Mouse (Mus musculus): ENCODE results near the gene Rpap2. TPM values are rescaled to one million over a fixed set of nuclear protein-coding genes. Genes with fewer than 3 reads are reported as not detected.

Rpap2 gene
- polyA plus RNA-seq (2016; fragmentation: Nextera tagmentation; extraction: Ambion mirVana), result 17.6 and 21.0 TPM in 2 replicates

DNA sequence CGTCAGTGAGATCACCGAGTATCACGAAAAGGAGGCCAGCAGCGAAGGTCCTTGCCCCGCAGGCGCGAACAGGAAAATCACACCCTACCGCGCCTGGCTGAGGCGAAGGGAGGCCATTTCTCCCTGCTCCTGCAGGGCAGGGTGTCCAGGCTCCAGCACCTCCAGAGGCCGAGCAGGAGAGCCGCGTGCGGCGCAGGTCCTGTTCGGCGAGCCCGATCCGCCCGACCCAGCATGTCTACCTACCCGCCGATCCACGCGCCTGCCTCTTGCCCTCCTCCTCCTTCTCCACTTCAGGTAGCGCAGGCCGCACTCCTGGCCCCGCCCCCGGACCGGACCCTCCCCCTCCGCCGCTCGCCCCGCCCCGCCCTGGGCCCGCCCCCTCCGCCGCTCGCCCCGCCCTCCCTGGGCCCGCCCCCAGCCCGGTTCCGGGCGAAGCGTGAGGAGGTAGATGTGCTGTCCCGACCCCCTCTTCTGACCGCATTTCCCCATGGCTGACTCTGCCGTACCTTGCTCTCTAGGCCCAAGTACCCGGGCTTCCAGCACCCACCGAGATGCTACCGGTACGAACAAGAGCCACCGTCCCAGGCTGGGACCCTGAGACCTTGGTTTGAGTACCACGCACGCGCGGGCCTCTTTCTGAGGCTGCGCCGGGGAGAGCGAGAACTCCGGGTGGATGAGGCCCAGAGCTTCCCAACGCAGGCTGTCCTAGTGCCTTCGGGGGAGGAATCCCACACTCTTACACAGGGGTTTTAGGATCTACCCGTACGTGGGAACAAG, at the start of gene Rpap2, which contains the start of gene Glmn:
Rpap2 (plus strand) TSS at position 73 of the 777 bp plus-strand sequence.
Glmn (minus strand) TSS at position 588 of the 777 bp plus-strand sequence.
- H3K9me3 ChIP-seq, result no peaks in the 10 kb centered on the region
- peak within 1 kb of the TSS; percentile 89 for H3K27ac ChIP-seq
- H3K4me2 ChIP-seq (replicated peaks), result peak within 1 kb of the TSS; percentile 65
- no peaks in the 10 kb centered on the region for H3K27me3 ChIP-seq
- peak within 1 kb of the TSS; percentile 69 for H3K9ac ChIP-seq
- peak; percentile 95 for ATAC-seq (ENCODE audit: insufficient number of reproducible peaks, insufficient read depth, low FRiP score, low TSS enrichment)
- peak within 1 kb of the TSS; percentile 65 for H3K4me3 ChIP-seq
- peaks cover 3% of the 10 kb centered on the region; the same call in 1 of the 2 replicates for H3K4me1 ChIP-seq
- WGBS, result under 1% methylated on average over 51 of the region's 64 CpGs
- peaks cover 15% of the 10 kb centered on the region for H3K36me3 ChIP-seq

DNA sequence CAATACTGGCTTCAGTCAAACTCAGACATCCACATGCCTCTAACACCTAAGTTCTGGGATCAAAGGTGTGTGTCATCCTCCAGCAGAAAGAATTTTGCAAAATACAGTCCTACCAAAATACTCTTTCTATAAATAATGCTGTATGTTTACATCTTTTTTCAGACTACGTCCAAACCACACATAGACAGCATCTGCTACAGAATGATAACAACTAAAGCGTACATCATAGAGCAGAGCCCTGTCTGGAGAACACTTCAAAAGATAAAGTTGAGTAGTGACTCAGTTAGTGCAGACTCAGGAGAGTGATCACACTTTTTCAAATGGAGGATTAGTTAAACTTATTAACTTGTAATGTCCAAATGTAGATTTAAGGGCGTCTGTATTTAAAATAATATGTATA, 49.2 kb upstream of the Rpap2 start:
- ATAC-seq (ENCODE audit: insufficient number of reproducible peaks, insufficient read depth, low FRiP score, low TSS enrichment), result no peak
- WGBS, result 83% methylated on average over 3 of the region's 3 CpGs
- Histone ChIP-seq H3K4me3 (no peak overlapping the region), H3K27me3 (no peaks in the 10 kb centered on the region), H3K4me2 (replicated peaks) (no peak overlapping the region), H3K27ac (no peak overlapping the region), H3K4me1 (no peaks in the 10 kb centered on the region), H3K9me3 (no peaks in the 10 kb centered on the region), H3K9ac (no peak overlapping the region), H3K36me3 (peaks cover 17% of the 10 kb centered on the region)

DNA sequence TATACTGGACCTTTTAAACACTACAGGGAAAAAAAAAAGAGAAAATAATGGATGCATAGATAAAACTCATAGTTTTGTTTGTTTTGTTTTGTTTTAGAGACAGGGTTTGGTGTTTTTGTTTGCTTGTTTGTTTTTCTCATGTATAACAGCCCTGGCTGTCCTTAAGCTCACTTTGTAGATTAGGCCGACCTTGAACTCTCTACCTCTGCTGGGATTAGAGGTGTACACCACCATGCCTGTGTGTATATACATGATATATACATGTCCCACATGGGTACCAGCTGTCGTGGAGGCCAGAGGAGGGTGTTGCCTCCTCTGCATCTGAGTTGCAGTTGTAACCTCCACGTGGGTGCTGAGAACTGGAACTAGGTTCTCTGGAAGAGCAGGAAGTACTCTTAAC, 48.7 kb upstream of the Rpap2 start:
- no peak for ATAC-seq (ENCODE audit: insufficient number of reproducible peaks, insufficient read depth, low FRiP score, low TSS enrichment)
- WGBS, result 90% methylated on average over 3 of the region's 3 CpGs
- Histone ChIP-seq H3K27ac (no peak overlapping the region), H3K36me3 (peaks cover 17% of the 10 kb centered on the region), H3K9me3 (no peaks in the 10 kb centered on the region), H3K4me2 (replicated peaks) (no peak overlapping the region), H3K27me3 (no peaks in the 10 kb centered on the region), H3K4me1 (no peaks in the 10 kb centered on the region), H3K9ac (no peak overlapping the region), H3K4me3 (no peak overlapping the region)

DNA sequence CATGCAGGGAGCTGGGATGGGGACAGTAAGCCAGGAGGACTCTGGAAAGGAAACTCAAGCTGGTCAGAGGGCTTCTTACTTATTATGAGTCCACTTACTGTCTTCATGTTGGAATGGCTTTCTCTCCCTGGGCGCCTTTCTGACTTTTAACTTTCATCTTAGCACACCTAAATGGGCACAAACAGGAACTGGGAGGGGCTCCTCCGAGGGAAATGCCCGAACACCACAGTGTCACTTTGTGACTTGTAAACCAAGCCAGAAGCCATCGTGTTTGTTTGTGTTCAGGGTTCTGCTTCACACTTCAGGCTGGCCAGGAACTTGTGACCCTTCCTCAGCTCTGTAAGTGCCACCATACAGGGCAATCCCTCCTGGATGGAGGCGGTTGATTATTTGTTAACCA, 42.8 kb upstream of the Rpap2 start:
- Histone ChIP-seq H3K4me1 (no peaks in the 10 kb centered on the region), H3K4me2 (replicated peaks) (no peak overlapping the region), H3K9me3 (no peaks in the 10 kb centered on the region), H3K9ac (no peak overlapping the region), H3K27me3 (no peaks in the 10 kb centered on the region), H3K4me3 (no peak overlapping the region), H3K36me3 (peaks cover 32% of the 10 kb centered on the region), H3K27ac (no peak overlapping the region)
- 88% methylated on average over 5 of the region's 5 CpGs for WGBS
- no peak for ATAC-seq (ENCODE audit: insufficient number of reproducible peaks, insufficient read depth, low FRiP score, low TSS enrichment)

DNA sequence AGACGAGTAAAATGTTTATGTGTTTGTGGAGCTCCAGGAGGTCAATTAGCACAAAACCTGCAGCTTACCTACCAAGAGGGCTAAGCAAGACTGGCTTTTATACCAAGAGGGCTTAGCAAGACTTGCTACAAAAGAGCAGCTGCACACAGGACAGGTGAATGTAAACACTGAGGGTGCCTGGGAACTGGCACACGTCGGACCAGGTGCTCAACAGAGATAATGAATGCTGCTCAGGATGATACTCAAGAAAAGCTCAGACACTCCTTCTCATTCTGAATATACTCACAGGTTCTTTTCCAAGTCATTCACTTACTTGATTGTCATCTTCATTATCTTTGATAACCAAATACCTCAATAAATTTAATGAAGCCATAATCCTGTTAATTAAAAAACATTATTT, 40.2 kb upstream of the Rpap2 start:
- no peak overlapping the region for H3K27ac ChIP-seq
- H3K9ac ChIP-seq, result no peak overlapping the region
- no peaks in the 10 kb centered on the region for H3K9me3 ChIP-seq
- ATAC-seq (ENCODE audit: insufficient number of reproducible peaks, insufficient read depth, low FRiP score, low TSS enrichment), result no peak
- peaks cover 43% of the 10 kb centered on the region for H3K36me3 ChIP-seq
- no peak overlapping the region for H3K4me3 ChIP-seq
- no peaks in the 10 kb centered on the region for H3K4me1 ChIP-seq
- no peak overlapping the region for H3K4me2 ChIP-seq (replicated peaks)
- 77% methylated on average over 3 of the region's 3 CpGs for WGBS
- no peaks in the 10 kb centered on the region for H3K27me3 ChIP-seq

DNA sequence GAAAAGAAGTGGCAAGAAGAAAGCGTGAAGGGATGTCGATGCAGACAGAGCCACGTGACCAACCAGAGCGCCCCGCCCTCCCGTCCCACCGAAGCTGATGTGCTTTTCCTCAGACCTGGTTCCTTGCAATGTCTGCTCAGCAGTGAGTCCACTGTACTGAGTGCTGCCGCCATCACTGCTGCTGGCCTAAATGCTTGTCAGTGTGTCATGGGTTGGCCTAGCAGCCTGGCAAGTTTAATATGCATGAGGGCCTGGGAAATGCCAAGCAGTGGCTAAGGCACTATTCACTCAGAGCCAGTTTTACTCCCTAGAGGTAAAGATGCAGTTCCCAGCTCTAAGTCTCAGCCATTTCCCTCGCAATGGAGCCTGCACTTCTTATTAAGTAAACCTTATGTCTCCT, 28.0 kb upstream of the Rpap2 start:
- ATAC-seq (ENCODE audit: insufficient number of reproducible peaks, insufficient read depth, low FRiP score, low TSS enrichment), result no peak
- H3K4me1 ChIP-seq, result no peaks in the 10 kb centered on the region
- WGBS, result 93% methylated on average over 9 of the region's 9 CpGs
- no peaks in the 10 kb centered on the region for H3K9me3 ChIP-seq
- no peak overlapping the region for H3K4me2 ChIP-seq (replicated peaks)
- H3K27me3 ChIP-seq, result no peaks in the 10 kb centered on the region
- peaks cover 54% of the 10 kb centered on the region for H3K36me3 ChIP-seq
- no peak overlapping the region for H3K4me3 ChIP-seq
- no peak overlapping the region for H3K27ac ChIP-seq
- no peak overlapping the region for H3K9ac ChIP-seq

DNA sequence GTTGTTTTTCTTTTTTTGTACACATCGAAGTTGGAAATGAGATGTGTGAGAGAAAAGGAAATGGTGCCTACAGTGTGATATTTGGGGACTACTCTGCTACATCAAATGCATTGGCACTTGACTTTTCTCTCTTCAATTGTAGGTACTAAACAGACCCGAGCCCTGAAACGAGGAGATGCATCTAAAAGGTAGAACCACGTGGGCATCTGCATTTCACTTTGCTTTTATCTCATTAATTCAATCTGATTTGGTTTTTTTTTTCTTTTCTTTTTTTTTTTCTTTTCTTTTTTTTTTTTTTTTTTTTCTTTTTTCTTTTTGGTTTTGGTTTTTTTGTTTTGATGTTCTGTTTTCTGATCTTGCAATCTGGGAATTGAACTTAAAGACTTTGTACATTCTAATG, 1.2 kb downstream of the Rpap2 start:
- Histone ChIP-seq H3K4me2 (replicated peaks) (peak overlapping the region; percentile 65), H3K36me3 (peaks cover 19% of the 10 kb centered on the region), H3K9me3 (no peaks in the 10 kb centered on the region), H3K27me3 (no peaks in the 10 kb centered on the region), H3K27ac (no peak overlapping the region), H3K4me1 (peaks cover 3% of the 10 kb centered on the region; the same call in 1 of the 2 replicates), H3K9ac (peak overlapping the region; percentile 69), H3K4me3 (peak overlapping the region; percentile 65)
- 21% methylated on average over 4 of the region's 4 CpGs for WGBS
- no peak for ATAC-seq (ENCODE audit: insufficient number of reproducible peaks, insufficient read depth, low FRiP score, low TSS enrichment)

DNA sequence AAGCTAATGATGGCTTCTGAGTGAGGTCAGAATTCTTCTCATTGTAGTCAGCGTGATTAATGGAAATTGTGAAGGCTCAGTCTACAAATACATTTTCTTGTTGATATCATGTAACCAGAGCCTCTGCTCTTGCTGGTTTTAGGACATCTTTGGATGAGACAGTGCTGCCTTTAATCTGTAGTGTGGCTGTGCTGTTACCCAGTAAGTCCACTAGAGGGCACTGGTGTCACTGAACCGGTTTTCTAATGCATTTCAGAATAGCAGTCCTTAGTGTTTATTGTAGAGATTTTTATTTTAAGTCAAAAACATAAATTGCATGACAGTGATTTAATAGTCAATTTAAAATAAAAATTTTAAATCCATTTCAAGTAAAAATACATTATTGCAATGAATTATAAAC, 14.1 kb downstream of the Rpap2 start:
- Histone ChIP-seq H3K4me1 (no peaks in the 10 kb centered on the region), H3K4me3 (no peak overlapping the region), H3K9me3 (no peaks in the 10 kb centered on the region), H3K27me3 (no peaks in the 10 kb centered on the region), H3K9ac (no peak overlapping the region), H3K36me3 (peaks cover 31% of the 10 kb centered on the region), H3K27ac (no peak overlapping the region), H3K4me2 (replicated peaks) (no peak overlapping the region)
- ATAC-seq (ENCODE audit: insufficient number of reproducible peaks, insufficient read depth, low FRiP score, low TSS enrichment), result no peak
- WGBS, result 3% methylated on average over 2 of the region's 2 CpGs

DNA sequence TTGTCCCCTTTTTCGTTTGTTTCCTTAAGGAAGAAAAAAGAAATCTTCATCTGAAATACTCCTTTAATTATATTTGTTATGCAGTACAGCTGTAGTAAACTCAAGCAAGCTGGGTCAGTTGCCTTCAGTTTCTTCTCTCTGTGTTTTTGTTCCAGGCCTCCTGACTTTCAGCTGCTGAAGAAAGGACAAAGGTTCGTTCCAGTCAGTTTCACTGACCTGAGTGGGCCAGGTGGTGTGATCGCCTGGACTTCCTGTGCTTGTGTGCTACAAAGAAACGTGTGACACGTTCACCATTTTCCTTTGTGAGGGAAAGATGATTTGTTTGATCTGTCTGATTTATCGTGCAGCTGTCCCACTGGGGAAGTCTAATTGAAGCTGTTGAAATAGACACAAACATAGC, 20.8 kb downstream of the Rpap2 start:
- WGBS, result 83% methylated on average over 6 of the region's 6 CpGs
- no peak for ATAC-seq (ENCODE audit: insufficient number of reproducible peaks, insufficient read depth, low FRiP score, low TSS enrichment)
- H3K36me3 ChIP-seq, result peaks cover 50% of the 10 kb centered on the region
- H3K27me3 ChIP-seq, result no peaks in the 10 kb centered on the region
- H3K4me1 ChIP-seq, result no peaks in the 10 kb centered on the region
- H3K4me2 ChIP-seq (replicated peaks), result no peak overlapping the region
- no peaks in the 10 kb centered on the region for H3K9me3 ChIP-seq
- H3K9ac ChIP-seq, result no peak overlapping the region
- no peak overlapping the region for H3K4me3 ChIP-seq
- H3K27ac ChIP-seq, result no peak overlapping the region

DNA sequence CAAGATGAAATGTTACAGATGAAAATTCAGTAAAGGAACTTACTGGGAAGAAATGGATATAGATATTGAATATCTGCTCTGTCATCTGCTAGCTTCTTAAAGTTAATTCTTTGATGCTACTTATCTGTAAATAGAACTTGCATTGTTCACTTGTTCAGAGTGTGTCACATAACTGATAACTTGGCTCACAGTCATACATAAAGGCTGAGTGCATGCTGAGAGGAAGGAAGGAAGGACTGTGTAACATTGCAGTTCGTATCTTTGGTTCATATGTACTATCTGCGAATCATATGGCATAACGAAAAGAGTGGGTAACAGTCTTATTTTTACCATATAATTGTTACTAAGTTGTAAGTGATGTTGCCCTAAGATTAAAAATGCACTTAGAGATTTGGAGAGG, 24.2 kb downstream of the Rpap2 start:
- Histone ChIP-seq H3K27me3 (no peaks in the 10 kb centered on the region), H3K36me3 (peaks cover 42% of the 10 kb centered on the region), H3K9me3 (no peaks in the 10 kb centered on the region), H3K27ac (no peak overlapping the region), H3K4me2 (replicated peaks) (no peak overlapping the region), H3K4me3 (no peak overlapping the region), H3K9ac (no peak overlapping the region), H3K4me1 (no peaks in the 10 kb centered on the region)
- 93% methylated on average over 3 of the region's 3 CpGs for WGBS
- no peak for ATAC-seq (ENCODE audit: insufficient number of reproducible peaks, insufficient read depth, low FRiP score, low TSS enrichment)

DNA sequence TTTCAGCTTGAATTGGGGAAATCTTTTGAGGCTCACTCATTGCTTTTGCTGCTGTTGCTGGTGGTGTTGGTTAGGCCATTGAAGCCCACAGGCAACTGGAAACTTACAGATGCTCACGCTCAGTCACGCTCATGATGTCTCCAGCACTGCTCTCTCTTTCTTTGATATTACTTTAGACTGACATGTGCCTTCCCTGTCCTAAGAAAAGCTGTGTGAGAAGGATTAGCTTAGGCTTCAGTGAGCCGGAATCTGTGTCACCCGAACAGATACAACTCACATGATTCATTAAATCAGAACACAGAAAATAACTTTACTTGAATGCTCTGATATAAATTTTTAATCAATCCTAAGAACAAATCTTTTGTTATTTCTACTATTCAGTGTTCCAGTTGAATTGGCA, 36.5 kb downstream of the Rpap2 start:
- Histone ChIP-seq H3K9me3 (no peaks in the 10 kb centered on the region), H3K4me2 (replicated peaks) (no peak overlapping the region), H3K4me1 (no peaks in the 10 kb centered on the region), H3K9ac (no peak overlapping the region), H3K36me3 (peaks cover 5% of the 10 kb centered on the region; the same call in 1 of the 2 replicates), H3K27ac (no peak overlapping the region), H3K27me3 (no peaks in the 10 kb centered on the region), H3K4me3 (no peak overlapping the region)
- WGBS, result 85% methylated on average over 4 of the region's 4 CpGs
- ATAC-seq (ENCODE audit: insufficient number of reproducible peaks, insufficient read depth, low FRiP score, low TSS enrichment), result no peak

DNA sequence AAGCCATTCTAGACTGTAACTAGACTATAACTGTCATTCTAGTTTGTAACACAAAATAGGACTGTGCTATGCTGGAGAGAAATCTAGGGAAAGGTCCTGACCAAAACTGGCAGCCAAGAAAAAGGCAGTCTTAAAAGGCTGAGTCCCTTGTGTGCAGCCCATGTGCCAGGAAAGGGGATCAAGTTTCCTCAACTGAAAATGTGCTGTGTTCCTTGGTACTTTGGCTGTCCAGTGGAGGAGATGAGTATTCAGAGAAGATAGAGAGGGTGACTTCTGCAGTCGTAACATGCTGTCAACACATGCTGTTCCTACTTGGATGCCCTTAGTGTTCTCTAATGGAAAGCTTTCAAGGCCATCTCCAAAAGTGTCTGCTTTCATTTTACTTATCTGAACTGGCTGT, 39.9 kb downstream of the Rpap2 start:
- ATAC-seq (ENCODE audit: insufficient number of reproducible peaks, insufficient read depth, low FRiP score, low TSS enrichment), result no peak
- Histone ChIP-seq H3K4me1 (no peaks in the 10 kb centered on the region), H3K9ac (no peak overlapping the region), H3K27ac (no peak overlapping the region), H3K4me3 (no peak overlapping the region), H3K27me3 (no peaks in the 10 kb centered on the region), H3K9me3 (no peaks in the 10 kb centered on the region), H3K36me3 (no peaks in the 10 kb centered on the region), H3K4me2 (replicated peaks) (no peak overlapping the region)
- WGBS, result 48% methylated on average over 1 of the region's 1 CpGs

Data from embryonic facial prominence, embryonic 12.5 days (tissue).